Mouse (Mus musculus) limb, embryonic 14.5 days (tissue): ENCODE results near the gene Prkx. TPM values are rescaled to one million over a fixed set of nuclear protein-coding genes. Genes with fewer than 3 reads are reported as not detected.
A peak's percentile ranks its signal among the peaks of the same experiment; 100 is the strongest.

Experiments
- ATAC-seq: fragments of 200-750 bp; cut with Nextera tagmentation; 2 replicates; pipeline ENCODE4 v1.8.0; 2017; ENCODE audit warnings: low read depth, moderate number of reproducible peaks, moderate TSS enrichment; ENCODE audit not compliant: low FRiP score
- DNase-seq: peaks from one replicate; pipeline ENCODE4 v3.0.0-alpha.2; 2015; ENCODE audit warnings: low spot score
- H3K27ac ChIP-seq: fragments of 300-500 bp; sonication (generic); replicated peaks from 2 replicates; pipeline ENCODE4 v1.5.1; 2014; ENCODE audit warnings: low read depth, mild to moderate bottlenecking, low read length, moderate library complexity, mixed read lengths
- H3K27me3 ChIP-seq: fragments of 300-500 bp; sonication (generic); 2 replicates; pipeline ENCODE4 v1.6.1; 2014; ENCODE audit warnings: low read length, mixed read lengths; ENCODE audit not compliant: control insufficient read depth, insufficient read depth
- H3K36me3 ChIP-seq: fragments of 300-500 bp; sonication (generic); 2 replicates; pipeline ENCODE4 v1.6.1; 2014; ENCODE audit warnings: mild to moderate bottlenecking, low read length, moderate library complexity, mixed read lengths; ENCODE audit not compliant: control insufficient read depth, insufficient read depth
- H3K4me1 ChIP-seq: fragments of 300-500 bp; sonication (generic); 2 replicates; pipeline ENCODE4 v1.6.1; 2014; ENCODE audit warnings: antibody characterized with exemption, low read length, mixed read lengths; ENCODE audit not compliant: control insufficient read depth, insufficient read depth
- H3K4me2 ChIP-seq: fragments of 300-500 bp; sonication (generic); replicated peaks from 2 replicates; pipeline ENCODE4 v1.6.1; 2014; ENCODE audit warnings: low read depth, mild to moderate bottlenecking, low read length, moderate library complexity; ENCODE audit not compliant: severe bottlenecking
- H3K4me3 ChIP-seq: fragments of 300-500 bp; sonication (generic); replicated peaks from 2 replicates; pipeline ENCODE4 v1.5.1; 2014; ENCODE audit warnings: low read length
- H3K9ac ChIP-seq: fragments of 300-500 bp; sonication (generic); 2 replicates; pipeline ENCODE4 v1.6.1; 2014; ENCODE audit warnings: mild to moderate bottlenecking, low read depth, low read length, moderate library complexity; ENCODE audit not compliant: severe bottlenecking
- H3K9me3 ChIP-seq: fragments of 300-500 bp; sonication (generic); 2 replicates; pipeline ENCODE4 v1.6.1; 2016; ENCODE audit warnings: low read length; ENCODE audit not compliant: control insufficient read depth
- POLR2A ChIP-seq: fragments of 200-500 bp; IDR thresholded peaks from 2 replicates; pipeline ENCODE4 v1.8.0; 2012; ENCODE audit warnings: inconsistent platforms, mild to moderate bottlenecking, moderate library complexity, borderline replicate concordance; ENCODE audit not compliant: insufficient read depth, insufficient read length; ENCODE audit errors: extremely low read depth
- WGBS: fragments of 180-500 bp; shearing (Covaris S2); extraction: QIAGEN DNeasy Blood & Tissue Kit; methylation state at CpG from one replicate; pipeline ENCODE4 v1.1.7; 2014; 5-methylcytosine and 5-hydroxymethylcytosine counted together
- polyA plus RNA-seq, 2 experiments: library from polyadenylated mRNA; depleted of rRNA in 1 of 2; stranded (reverse) in 1 of 2; unstranded in 1 of 2; fragments of >200 nt; fragmentation: Nextera tagmentation in 1 of 2; extraction: Ambion mirVana in 1 of 2; gene quantifications; 2 replicates each; pipeline versions ENCODE4 v1.2.1 to v1.2.3; 2012 to 2014

Prkx gene
- polyA plus RNA-seq, 2 experiments = 9.1 to 10.6 TPM

DNA sequence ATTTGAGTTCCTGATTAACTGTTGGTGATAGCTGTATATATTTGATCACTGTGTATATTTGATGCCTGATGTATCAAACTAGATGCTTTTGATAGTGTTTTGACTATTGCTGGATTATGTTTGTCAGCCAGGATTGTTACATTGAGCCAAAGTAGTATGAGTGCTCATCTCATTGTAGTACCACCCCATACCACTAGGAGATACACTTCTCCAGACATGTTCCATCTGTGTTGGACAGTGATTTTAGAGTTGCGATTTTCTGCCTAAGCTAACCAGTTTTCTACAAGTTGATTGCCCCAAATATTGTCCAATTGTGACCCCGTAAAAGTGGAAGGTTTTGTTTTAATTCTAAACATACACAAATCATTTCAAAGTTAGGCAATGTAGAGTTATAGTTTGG is 51.8 kb downstream of the Prkx start:
- WGBS = 82% methylated on average over 2 of the region's 2 CpGs
- TF ChIP-seq POLR2A = no peak

DNA sequence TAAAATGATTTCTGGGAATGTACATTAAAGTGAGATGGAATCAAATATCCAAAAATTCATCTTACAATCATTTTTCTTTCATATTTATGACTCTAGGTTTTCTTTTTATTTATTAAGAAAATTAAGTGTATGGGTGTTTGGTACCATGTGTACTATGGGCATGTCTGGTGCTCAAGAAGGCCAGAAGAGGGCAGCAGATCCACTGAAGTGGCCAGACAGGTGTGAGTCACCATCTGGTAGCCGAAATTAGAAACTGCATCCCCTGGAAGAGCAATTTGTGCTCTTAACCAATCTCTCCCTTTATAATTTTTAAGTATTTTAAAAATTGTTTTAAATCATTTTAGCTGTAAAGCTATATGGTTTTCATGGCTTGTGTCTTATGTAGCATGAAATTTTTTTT is 54.7 kb downstream of the Prkx start:
- no peaks in the 10 kb centered on the region for H3K27me3 ChIP-seq

More for the DNA sequence above, 51.8 kb downstream of the Prkx start:
- H3K9ac ChIP-seq = no peak overlapping the region
- no peak overlapping the region for H3K27ac ChIP-seq
- H3K4me1 ChIP-seq = no peaks in the 10 kb centered on the region
- ATAC-seq (no peak), DNase-seq (no peak)
- H3K4me2 ChIP-seq = no peak overlapping the region
- no peaks in the 10 kb centered on the region for H3K9me3 ChIP-seq
- no peaks in the 10 kb centered on the region for H3K27me3 ChIP-seq
- no peak overlapping the region for H3K4me3 ChIP-seq
- no peaks in the 10 kb centered on the region for H3K36me3 ChIP-seq

GRCm38 (mm10) chrX:77733930-77734536 is 62.0 kb downstream of the Prkx start:
- Histone ChIP-seq H3K36me3 (no peaks in the 10 kb centered on the region), H3K4me3 (no peak overlapping the region), H3K4me2 (no peak overlapping the region), H3K9ac (no peak overlapping the region), H3K4me1 (no peaks in the 10 kb centered on the region), H3K27ac (no peak overlapping the region), H3K9me3 (no peaks in the 10 kb centered on the region), H3K27me3 (no peaks in the 10 kb centered on the region)
- 75% methylated on average over 9 of the region's 9 CpGs for WGBS
- TF ChIP-seq POLR2A = no peak
- DNase-seq (no peak), ATAC-seq (no peak)

More for the DNA sequence above, 54.7 kb downstream of the Prkx start:
- TF ChIP-seq POLR2A = no peak
- 22% methylated on average over 1 of the region's 1 CpGs for WGBS
- Histone ChIP-seq H3K4me2 (no peak overlapping the region), H3K36me3 (no peaks in the 10 kb centered on the region), H3K4me3 (no peak overlapping the region), H3K27ac (no peak overlapping the region), H3K4me1 (no peaks in the 10 kb centered on the region), H3K9ac (no peak overlapping the region), H3K9me3 (no peaks in the 10 kb centered on the region)
- DNase-seq (peak; percentile 48), ATAC-seq (no peak)

DNA sequence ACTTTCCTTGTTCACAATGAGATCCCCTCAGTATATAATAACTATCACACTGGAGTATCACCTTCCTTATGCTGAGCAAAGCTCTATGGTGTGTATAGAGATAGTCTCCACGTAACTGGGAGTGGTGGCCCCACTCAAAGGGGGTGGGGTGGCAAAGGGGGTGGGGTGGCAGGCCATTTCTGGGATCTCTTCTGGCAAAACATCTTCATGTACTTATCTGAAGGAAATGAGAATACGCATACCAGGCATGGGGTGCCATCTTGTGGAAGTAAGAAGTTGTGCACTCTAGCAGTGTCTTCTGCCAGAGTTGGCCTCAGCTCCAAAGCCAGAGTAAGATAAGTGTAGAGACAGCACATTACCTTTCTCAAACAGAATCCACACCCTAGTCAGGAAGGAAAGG is 75.8 kb downstream of the Prkx start:
- WGBS = 30% methylated on average over 2 of the region's 2 CpGs
- no peak for TF ChIP-seq POLR2A

More for the DNA sequence above, 75.8 kb downstream of the Prkx start:
- Histone ChIP-seq H3K9me3 (no peaks in the 10 kb centered on the region), H3K4me1 (no peaks in the 10 kb centered on the region), H3K36me3 (no peaks in the 10 kb centered on the region), H3K4me2 (no peak overlapping the region), H3K9ac (no peak overlapping the region), H3K27ac (no peak overlapping the region), H3K27me3 (no peaks in the 10 kb centered on the region), H3K4me3 (no peak overlapping the region)
- ATAC-seq = 0 out of 2 replicates have a peak, but pooled peaks have one; percentile 26
- DNase-seq = peak; percentile 4

Other genes with a start within 250 kb of the Prkx start
- gene Pbsn, start 57.3 kb upstream of the Prkx start, polyA plus RNA-seq (2012; rRNA removed) = not detected in 2 replicates
- not detected in 2 replicates for gene Pbsn, start 57.3 kb upstream of the Prkx start, polyA plus RNA-seq (2014; fragmentation: Nextera tagmentation; extraction: Ambion mirVana)
- not detected in 2 replicates for gene Gm14744, start 68.5 kb upstream of the Prkx start, polyA plus RNA-seq (2012; rRNA removed)
- gene Gm14744, start 68.5 kb upstream of the Prkx start, polyA plus RNA-seq (2014; fragmentation: Nextera tagmentation; extraction: Ambion mirVana) = not detected in 2 replicates
- gene 5430402E10Rik, start 128.8 kb upstream of the Prkx start, polyA plus RNA-seq (2012; rRNA removed) = not detected in 2 replicates
- gene 5430402E10Rik, start 128.8 kb upstream of the Prkx start, polyA plus RNA-seq (2014; fragmentation: Nextera tagmentation; extraction: Ambion mirVana) = not detected in 2 replicates